Mouse (Mus musculus): ENCODE measurements around the gene Gtf2i.

GRCm38 (mm10) chr5:134322355-134322754 lies 7.8 kb upstream of the Gtf2i start:
- TF ChIP-seq CTCF (IDR thresholded peaks at IDR 0.05; ENCODE audit: extremely low read depth, insufficient read depth, insufficient read length, insufficient replicate concordance) = no peak
- TF ChIP-seq POLR2A (IDR thresholded peaks at IDR 0.05; ENCODE audit: low read depth, low read length) = no peak
